Mouse (Mus musculus) cerebellum, adult 2 months (tissue): ENCODE results near the gene Mapk8ip1. TPM values are rescaled to one million over a fixed set of nuclear protein-coding genes. Genes with fewer than 3 reads are reported as not detected.
A peak's percentile ranks its signal among the peaks of the same experiment; 100 is the strongest.

Experiments
- DNase-seq, 2 experiments: peaks; one replicate each; pipeline ENCODE4 v3.0.0; 2021
- H3K27ac ChIP-seq: fragments of 200-500 bp; 2 replicates; pipeline ENCODE4 v1.5.1; 2012; ENCODE audit warnings: low read length, control low read depth, inconsistent platforms; ENCODE audit not compliant: insufficient read depth
- H3K27me3 ChIP-seq: fragments of 200-500 bp; 2 replicates; pipeline ENCODE4 v1.6.1; 2012; ENCODE audit warnings: inconsistent platforms, mild to moderate bottlenecking, low read length, moderate library complexity; ENCODE audit not compliant: control insufficient read depth, insufficient read depth
- H3K4me1 ChIP-seq: fragments of 200-500 bp; 2 replicates; pipeline ENCODE4 v1.6.1; 2011; ENCODE audit warnings: low read length; ENCODE audit not compliant: control insufficient read depth, insufficient read depth
- H3K4me3 ChIP-seq: fragments of 200-500 bp; replicated peaks from 2 replicates; pipeline ENCODE3; 2011; ENCODE audit warnings: mild to moderate bottlenecking, low read depth, low read length, control low read depth; ENCODE audit not compliant: insufficient read depth
- CTCF ChIP-seq: fragments of 200-500 bp; IDR thresholded peaks from 2 replicates; pipeline ENCODE4 v1.5.1; 2011; ENCODE audit warnings: low read depth, mild to moderate bottlenecking, control low read depth, low read length, moderate library complexity, borderline replicate concordance; ENCODE audit not compliant: insufficient read depth
- POLR2A ChIP-seq: fragments of 200-500 bp; IDR thresholded peaks from 2 replicates; pipeline ENCODE4 v1.6.1; 2011; ENCODE audit warnings: low read length, control low read depth, borderline replicate concordance; ENCODE audit not compliant: insufficient read depth
- WGBS: fragments of 180-500 bp; shearing (Covaris S2); methylation state at CpG from one replicate; pipeline ENCODE4 v1.1.7; 2018; 5-methylcytosine and 5-hydroxymethylcytosine counted together
- polyA plus RNA-seq: library from polyadenylated mRNA; depleted of rRNA; stranded (reverse); fragments of >200 nt; gene quantifications from 2 replicates; pipeline ENCODE4 v1.2.3, GENCODE M21; 2012

Mapk8ip1 gene
- polyA plus RNA-seq, 1 experiment: 349 TPM

DNA sequence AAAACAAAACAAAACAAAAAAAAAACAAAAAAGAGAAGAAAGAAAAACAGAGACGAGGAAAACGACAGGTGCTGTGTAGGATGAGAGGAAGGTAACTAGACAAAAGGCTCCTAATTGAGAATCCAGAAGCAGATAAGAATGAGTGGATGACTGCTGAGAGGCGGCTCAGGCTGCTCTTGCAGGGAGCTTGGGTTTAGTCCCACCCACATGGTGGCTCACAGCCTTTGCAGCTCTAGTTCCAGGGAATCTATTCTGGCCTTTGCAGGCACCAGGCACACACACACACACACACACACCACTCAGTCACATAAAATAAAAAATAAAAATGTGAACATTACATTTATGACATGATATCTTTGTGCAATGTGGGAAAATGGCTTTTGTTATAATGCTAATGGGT lies 37.5 kb upstream of the Mapk8ip1 start:
- DNase-seq: no peak
- H3K4me1 ChIP-seq: peaks cover 9% of the 10 kb centered on the region; the same call in 1 of the 2 replicates
- 71% methylated on average over 3 of the region's 3 CpGs for WGBS
- H3K4me3 ChIP-seq: no peak overlapping the region
- no peak overlapping the region for H3K27ac ChIP-seq
- no peak for TF ChIP-seq CTCF
- TF ChIP-seq POLR2A: no peak
- no peaks in the 10 kb centered on the region for H3K27me3 ChIP-seq

DNA sequence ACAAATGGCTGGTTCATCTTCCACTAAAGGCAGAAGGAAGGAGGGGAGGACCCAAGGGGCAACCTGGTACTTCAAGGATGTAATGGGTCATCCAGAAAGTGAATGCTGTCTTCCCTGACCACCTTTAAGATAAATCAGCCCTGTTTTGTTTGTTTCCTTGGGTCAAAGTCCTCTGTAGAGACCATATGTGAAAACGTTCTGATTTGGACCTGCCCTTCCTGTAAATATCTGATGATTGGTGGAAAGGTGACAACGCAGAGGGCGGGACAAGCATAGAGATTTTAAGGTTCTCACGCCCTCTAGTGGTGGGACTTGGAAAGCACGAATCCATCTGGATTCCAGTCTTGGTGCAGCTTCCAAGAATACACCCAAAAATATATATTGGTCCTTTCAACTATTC lies 36.8 kb upstream of the Mapk8ip1 start:
- no peak for TF ChIP-seq POLR2A
- TF ChIP-seq CTCF: peak; percentile 83; the same call in 1 of the 2 replicates
- peak; percentile 85 to 90 for DNase-seq
- WGBS: under 1% methylated on average over 5 of the region's 5 CpGs
- peak overlapping the region; percentile 46 for H3K4me3 ChIP-seq
- H3K4me1 ChIP-seq: peaks cover 9% of the 10 kb centered on the region; the same call in 1 of the 2 replicates
- no peak overlapping the region for H3K27ac ChIP-seq
- H3K27me3 ChIP-seq: no peaks in the 10 kb centered on the region

DNA sequence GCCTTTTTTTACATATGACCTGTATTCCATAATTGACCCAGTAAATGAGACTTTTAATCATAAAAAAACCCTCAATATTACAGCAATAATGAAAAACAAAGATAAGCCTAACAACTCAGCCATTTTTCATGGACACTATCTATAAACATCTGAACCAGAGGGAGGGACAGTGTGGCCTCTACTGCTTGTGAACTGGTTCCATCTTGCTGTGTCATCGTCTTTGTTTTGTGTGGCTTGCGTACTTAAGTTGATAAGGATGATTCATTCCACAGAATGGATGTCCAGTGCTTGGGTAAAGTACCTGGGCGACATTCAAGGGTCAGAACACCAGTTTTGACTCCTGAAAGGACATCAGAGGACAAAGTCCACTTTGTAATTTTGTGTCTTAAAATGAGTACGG lies 36.3 kb upstream of the Mapk8ip1 start:
- Histone ChIP-seq H3K4me3 (no peak overlapping the region), H3K4me1 (peaks cover 7% of the 10 kb centered on the region; the same call in 1 of the 2 replicates), H3K27me3 (no peaks in the 10 kb centered on the region), H3K27ac (no peak overlapping the region)
- WGBS: 76% methylated on average over 4 of the region's 4 CpGs
- DNase-seq: no peak
- TF ChIP-seq POLR2A (no peak), CTCF (no peak)

DNA sequence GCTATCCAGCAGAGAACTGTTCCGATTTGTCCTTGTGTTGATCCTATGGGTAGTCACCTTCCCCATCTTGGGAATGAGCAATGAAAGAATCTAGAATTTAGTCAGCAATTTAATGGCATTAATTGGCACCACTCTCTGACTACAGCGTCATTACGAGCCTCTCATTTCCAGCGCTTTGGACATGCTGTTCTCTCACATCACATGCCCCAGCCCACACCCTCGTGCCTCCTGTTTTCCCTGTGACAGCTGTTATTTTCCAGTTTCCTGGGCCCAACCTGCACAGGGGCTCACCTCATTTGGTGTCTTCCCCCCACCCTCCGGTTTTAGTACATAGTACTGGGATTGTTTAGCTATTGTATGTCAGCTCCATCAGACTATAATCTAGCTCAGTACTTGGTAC lies 34.0 kb upstream of the Mapk8ip1 start:
- Histone ChIP-seq H3K27me3 (no peaks in the 10 kb centered on the region), H3K4me3 (no peak overlapping the region), H3K27ac (peak overlapping the region; percentile 60; the same call in 1 of the 2 replicates), H3K4me1 (peaks cover 4% of the 10 kb centered on the region; the same call in 1 of the 2 replicates)
- TF ChIP-seq POLR2A (no peak), CTCF (no peak)
- peak in 1 of 2 experiments; percentile 31 for DNase-seq
- 31% methylated on average over 6 of the region's 6 CpGs for WGBS

DNA sequence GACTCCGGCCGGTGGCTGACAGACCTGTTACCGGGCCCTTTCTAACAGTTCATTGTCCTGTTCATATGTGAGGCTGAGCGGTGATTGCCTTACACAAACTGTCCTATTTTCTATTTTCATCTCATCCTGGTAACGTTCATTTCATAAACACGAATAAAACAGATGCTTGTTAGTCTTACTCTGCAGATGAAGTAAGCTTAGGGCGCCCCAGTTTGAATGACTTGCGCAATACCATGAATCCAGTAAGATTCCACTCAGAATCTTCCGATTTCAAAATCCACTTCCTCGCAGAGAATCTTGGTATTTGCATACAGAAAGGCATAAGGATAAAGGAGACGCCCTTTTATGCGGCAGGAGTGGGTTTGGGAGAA lies 33.3 kb upstream of the Mapk8ip1 start:
- DNase-seq: no peak
- TF ChIP-seq POLR2A: no peak
- no peak for TF ChIP-seq CTCF
- H3K27me3 ChIP-seq: no peaks in the 10 kb centered on the region
- WGBS: 1% methylated on average over 12 of the region's 12 CpGs
- peak overlapping the region; percentile 60 for H3K27ac ChIP-seq
- H3K4me1 ChIP-seq: peaks cover 8% of the 10 kb centered on the region; the same call in 1 of the 2 replicates
- peak overlapping the region; percentile 56 for H3K4me3 ChIP-seq

DNA sequence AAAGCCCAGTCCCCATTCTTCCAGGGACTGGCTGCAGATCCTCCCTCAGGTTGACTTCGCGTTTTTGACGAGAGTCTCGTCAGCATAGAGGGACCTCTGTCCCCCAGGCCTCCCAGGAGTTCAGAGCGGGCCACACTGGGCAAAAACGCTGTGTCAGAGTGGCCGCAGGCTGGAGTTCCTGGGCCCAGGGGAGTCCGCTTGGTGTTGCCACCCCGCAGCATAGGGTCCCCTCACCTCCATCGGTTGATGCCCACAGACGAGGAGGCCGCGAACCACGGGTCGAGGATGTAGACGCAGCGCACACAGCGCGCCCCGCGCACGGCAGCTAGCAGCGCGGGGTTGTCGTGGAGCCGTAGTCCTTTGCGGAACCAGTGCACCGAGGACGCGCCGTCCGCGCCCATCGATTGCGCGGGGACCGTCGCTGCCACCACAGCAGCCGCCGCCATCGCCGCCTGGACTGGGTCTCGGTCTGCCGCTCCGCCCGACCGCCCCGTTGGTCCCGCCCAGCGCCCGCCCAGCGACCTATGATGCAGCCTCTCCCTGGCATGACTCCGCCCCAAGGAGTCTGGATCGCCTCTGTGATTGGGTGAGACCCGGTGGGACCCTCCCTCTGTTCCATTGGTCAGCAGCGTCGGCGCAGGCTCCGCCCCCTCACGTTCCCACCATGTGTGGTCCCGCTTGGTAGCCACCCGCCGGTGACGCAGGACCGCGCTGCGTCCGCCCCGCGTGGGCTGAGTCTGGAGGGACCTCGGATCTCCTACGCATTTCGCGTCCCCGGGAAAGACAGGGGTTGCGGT lies 32.7 kb upstream of the Mapk8ip1 start, which contains the start of gene Cry2:
TSS of gene Cry2 (minus strand) at position 466 of the 797 bp plus-strand sequence.
- no peak for TF ChIP-seq CTCF
- peak; percentile 88 for TF ChIP-seq POLR2A
- Histone ChIP-seq H3K4me3 (peak within 1 kb of the TSS; percentile 88), H3K27me3 (no peaks in the 10 kb centered on the region), H3K4me1 (peaks cover 14% of the 10 kb centered on the region; the same call in 1 of the 2 replicates), H3K27ac (peak within 1 kb of the TSS; percentile 80)
- DNase-seq: peak; percentile 99 to 100
- WGBS: under 1% methylated on average over 76 of the region's 76 CpGs

DNA sequence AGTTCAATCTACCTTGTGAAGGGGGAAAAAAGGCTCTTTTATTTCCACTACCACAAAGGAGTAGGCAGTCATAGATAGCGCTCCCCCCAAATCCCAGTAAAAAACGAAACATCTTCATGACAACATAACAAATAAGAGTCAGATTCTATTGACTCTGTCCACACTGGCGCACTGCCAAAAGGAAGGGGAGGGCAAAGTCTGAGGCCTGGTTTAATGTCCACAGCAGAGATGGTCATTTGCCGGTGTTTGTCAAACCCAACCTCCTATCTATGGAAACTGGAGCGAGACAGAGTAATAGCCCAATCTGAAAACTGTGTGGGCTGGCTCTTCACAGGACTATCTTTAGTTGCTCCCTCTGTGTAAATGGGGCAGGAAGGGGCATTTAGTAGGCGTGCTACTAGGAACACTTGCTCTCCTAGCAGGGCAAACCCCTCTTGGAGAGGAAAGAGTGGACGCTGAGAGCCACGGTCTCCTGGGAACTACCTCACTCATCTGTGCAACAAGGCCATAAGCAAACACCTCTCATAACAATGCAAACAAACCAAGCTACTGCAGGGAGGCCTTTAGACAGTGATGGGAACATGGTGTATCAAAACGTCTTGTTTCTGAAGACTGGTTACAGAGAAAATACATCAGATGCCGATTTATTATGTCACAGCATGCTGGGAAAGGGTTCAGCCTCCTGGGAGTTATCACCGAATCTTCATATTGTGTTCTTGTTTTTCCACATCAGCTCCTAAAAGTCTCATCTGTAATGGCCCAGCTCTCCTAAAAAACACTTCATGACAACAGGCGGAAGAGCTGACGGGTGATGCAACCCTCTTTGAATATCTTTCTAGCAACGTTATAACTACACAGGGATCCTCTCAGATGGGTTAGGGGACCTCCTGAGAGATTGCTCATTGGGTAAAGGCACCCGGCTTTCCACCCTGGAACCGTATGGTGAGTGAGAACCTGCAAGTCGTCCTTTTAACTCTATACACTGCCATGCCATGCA lies 31.5 kb upstream of the Mapk8ip1 start:
- Histone ChIP-seq H3K4me3 (peak overlapping the region; percentile 88), H3K4me1 (peaks cover 20% of the 10 kb centered on the region; the same call in 1 of the 2 replicates), H3K27ac (peak overlapping the region; percentile 84), H3K27me3 (no peaks in the 10 kb centered on the region)
- DNase-seq: peak; percentile 70 to 72
- TF ChIP-seq POLR2A: no peak
- no peak for TF ChIP-seq CTCF
- 3% methylated on average over 17 of the region's 17 CpGs for WGBS
